ENCODE assay signal across 22 mouse cellular contexts in genomic region chr15:83677098-83677497, GRCm38 (mm10). TPM values are rescaled to one million over a fixed set of nuclear protein-coding genes. Genes with fewer than 3 reads are reported as not detected.
"Had no signal": no experiment of that assay in that cellular context is flagged by ENCODE, and none has a peak within 500 bp of the region (broad histone marks: within the 10 kb centered on the region; RNA-seq: fewer than 3 reads in every experiment).

No protein-coding gene starts in this region.

- DNase-seq: liver, postnatal 0 days; lung, adult 2 months; lung, postnatal 14 days; lung, postnatal 36 days; midbrain, embryonic 14.5 days; retina, postnatal 1 day; right cerebral cortex, adult 18-20 months; right cerebral cortex, postnatal 25 days; right cerebral cortex, postnatal 4 days; spleen, adult 18-20 months; thymus, adult 18-20 months; thymus, postnatal 14 days; thymus, postnatal 36 days had no signal

- H3K27me3 ChIP-seq: lung, embryonic 15.5 days had no signal

- H3K9me3 ChIP-seq: lung, embryonic 15.5 days; neural tube, embryonic 12.5 days had no signal

- ATAC-seq: liver, postnatal 0 days; lung, postnatal 0 days had no signal

- H3K36me3 ChIP-seq: lung, embryonic 15.5 days had no signal

- H3K4me2 ChIP-seq: lung, embryonic 15.5 days; midbrain, embryonic 11.5 days had no signal

- H3K4me1 ChIP-seq: megakaryocyte, embryonic 14.5 days had no signal

- H3K9ac ChIP-seq: liver, postnatal 0 days; lung, embryonic 15.5 days; neural tube, embryonic 12.5 days had no signal

- H3K4me3 ChIP-seq: lung, embryonic 15.5 days; megakaryocyte, embryonic 14.5 days; neural tube, embryonic 12.5 days had no signal

- H3K27ac ChIP-seq: lung, embryonic 15.5 days; macrophage; neural tube, embryonic 12.5 days had no signal

RNA-seq across cellular contexts. Expression of gene Scube1, which starts 47.7 kb away (rescaled TPM):
- total RNA-seq: megakaryocyte progenitor cell, adult 5-6 weeks; monocyte, adult 5-6 weeks; neutrophil, adult 5-6 weeks had no signal
- polyA plus RNA-seq: macrophage had no signal
